Mouse (Mus musculus): Measurements from ENCODE around the gene Srd5a1. TPM values are rescaled to one million over a fixed set of nuclear protein-coding genes. Genes with fewer than 3 reads are reported as not detected.

Gene Srd5a1
- polyA plus RNA-seq, 1 experiment: 20.9 TPM

GRCm38 (mm10) chr13:69564573-69564972 is 46.7 kb downstream of the Srd5a1 start:
- TF ChIP-seq POLR2A (IDR thresholded peaks at IDR 0.05; ENCODE audit: low read depth, low read length): no peak
- TF ChIP-seq CTCF (IDR thresholded peaks at IDR 0.05; ENCODE audit: extremely low read depth, insufficient read length, insufficient replicate concordance, low read depth, low read length): no peak
- Histone ChIP-seq H3K27me3 (ENCODE audit: control insufficient read depth, insufficient read depth, low read length) (no peaks in the 10 kb centered on the region), H3K4me1 (ENCODE audit: control insufficient read depth, insufficient read depth, insufficient read length, low read length) (peaks cover 21% of the 10 kb centered on the region), H3K4me3 (ENCODE audit: low read depth, low read length) (no peak overlapping the region), H3K36me3 (ENCODE audit: control insufficient read depth, insufficient read depth, low read length) (no peaks in the 10 kb centered on the region), H3K27ac (ENCODE audit: insufficient read depth, low read depth, low read length) (peak overlapping the region; percentile 95)

- 13% methylated on average over 3 of the region's 3 CpGs for WGBS
- H3K27me3 ChIP-seq (ENCODE audit: control insufficient read depth, insufficient read depth, low read length): no peaks in the 10 kb centered on the region
- peaks cover 19% of the 10 kb centered on the region for H3K4me1 ChIP-seq (ENCODE audit: control insufficient read depth, insufficient read depth, insufficient read length, low read length)
- H3K4me3 ChIP-seq (ENCODE audit: low read depth, low read length): no peak overlapping the region
- TF ChIP-seq CTCF (IDR thresholded peaks at IDR 0.05; ENCODE audit: extremely low read depth, insufficient read length, insufficient replicate concordance, low read depth, low read length) (no peak), POLR2A (IDR thresholded peaks at IDR 0.05; ENCODE audit: low read depth, low read length) (no peak)
- peak overlapping the region; percentile 97 for H3K27ac ChIP-seq (ENCODE audit: insufficient read depth, low read depth, low read length)
- no peaks in the 10 kb centered on the region for H3K36me3 ChIP-seq (ENCODE audit: control insufficient read depth, insufficient read depth, low read length)
These were observed 47.3 kb downstream of the Srd5a1 start for GRCm38 (mm10) chr13:69563905-69564304.

GRCm38 (mm10) chr13:69562654-69563574 is 48.3 kb downstream of the Srd5a1 start:
- peaks cover 20% of the 10 kb centered on the region for H3K4me1 ChIP-seq (ENCODE audit: control insufficient read depth, insufficient read depth, insufficient read length, low read length)
- no peak overlapping the region for H3K4me3 ChIP-seq (ENCODE audit: low read depth, low read length)
- 26% methylated on average over 12 of the region's 12 CpGs for WGBS
- H3K27me3 ChIP-seq (ENCODE audit: control insufficient read depth, insufficient read depth, low read length): no peaks in the 10 kb centered on the region
- TF ChIP-seq CTCF (IDR thresholded peaks at IDR 0.05; ENCODE audit: extremely low read depth, insufficient read length, insufficient replicate concordance, low read depth, low read length): no peak
- TF ChIP-seq POLR2A (IDR thresholded peaks at IDR 0.05; ENCODE audit: low read depth, low read length): no peak
- no peaks in the 10 kb centered on the region for H3K36me3 ChIP-seq (ENCODE audit: control insufficient read depth, insufficient read depth, low read length)
- peak overlapping the region; percentile 97 for H3K27ac ChIP-seq (ENCODE audit: insufficient read depth, low read depth, low read length)

- no peak overlapping the region for H3K4me3 ChIP-seq (ENCODE audit: low read depth, low read length)
- WGBS: 89% methylated on average over 9 of the region's 9 CpGs
- H3K27ac ChIP-seq (ENCODE audit: insufficient read depth, low read depth, low read length): no peak overlapping the region
- H3K36me3 ChIP-seq (ENCODE audit: control insufficient read depth, insufficient read depth, low read length): no peaks in the 10 kb centered on the region
- TF ChIP-seq POLR2A (IDR thresholded peaks at IDR 0.05; ENCODE audit: low read depth, low read length): no peak
- TF ChIP-seq CTCF (IDR thresholded peaks at IDR 0.05; ENCODE audit: extremely low read depth, insufficient read length, insufficient replicate concordance, low read depth, low read length): no peak
- H3K4me1 ChIP-seq (ENCODE audit: control insufficient read depth, insufficient read depth, insufficient read length, low read length): peaks cover 20% of the 10 kb centered on the region
- H3K27me3 ChIP-seq (ENCODE audit: control insufficient read depth, insufficient read depth, low read length): no peaks in the 10 kb centered on the region
These were observed 49.2 kb downstream of the Srd5a1 start for GRCm38 (mm10) chr13:69562004-69562403.

GRCm38 (mm10) chr13:69559291-69559961 is 51.8 kb downstream of the Srd5a1 start:
- Histone ChIP-seq H3K4me1 (ENCODE audit: control insufficient read depth, insufficient read depth, insufficient read length, low read length) (peaks cover 18% of the 10 kb centered on the region), H3K4me3 (ENCODE audit: low read depth, low read length) (no peak overlapping the region), H3K27me3 (ENCODE audit: control insufficient read depth, insufficient read depth, low read length) (no peaks in the 10 kb centered on the region), H3K36me3 (ENCODE audit: control insufficient read depth, insufficient read depth, low read length) (no peaks in the 10 kb centered on the region), H3K27ac (ENCODE audit: insufficient read depth, low read depth, low read length) (no peak overlapping the region)
- 41% methylated on average over 13 of the region's 13 CpGs for WGBS
- TF ChIP-seq POLR2A (IDR thresholded peaks at IDR 0.05; ENCODE audit: low read depth, low read length): no peak
- TF ChIP-seq CTCF (IDR thresholded peaks at IDR 0.05; ENCODE audit: extremely low read depth, insufficient read length, insufficient replicate concordance, low read depth, low read length): no peak

GRCm38 (mm10) chr13:69558098-69558660 is 53.1 kb downstream of the Srd5a1 start:
- Histone ChIP-seq H3K27me3 (ENCODE audit: control insufficient read depth, insufficient read depth, low read length) (no peaks in the 10 kb centered on the region), H3K27ac (ENCODE audit: insufficient read depth, low read depth, low read length) (no peak overlapping the region), H3K4me1 (ENCODE audit: control insufficient read depth, insufficient read depth, insufficient read length, low read length) (peaks cover 15% of the 10 kb centered on the region), H3K36me3 (ENCODE audit: control insufficient read depth, insufficient read depth, low read length) (no peaks in the 10 kb centered on the region), H3K4me3 (ENCODE audit: low read depth, low read length) (no peak overlapping the region)
- WGBS: 33% methylated on average over 6 of the region's 6 CpGs
- TF ChIP-seq CTCF (IDR thresholded peaks at IDR 0.05; ENCODE audit: extremely low read depth, insufficient read length, insufficient replicate concordance, low read depth, low read length) (no peak), POLR2A (IDR thresholded peaks at IDR 0.05; ENCODE audit: low read depth, low read length) (no peak)

- Histone ChIP-seq H3K27me3 (ENCODE audit: control insufficient read depth, insufficient read depth, low read length) (no peaks in the 10 kb centered on the region), H3K36me3 (ENCODE audit: control insufficient read depth, insufficient read depth, low read length) (no peaks in the 10 kb centered on the region), H3K4me1 (ENCODE audit: control insufficient read depth, insufficient read depth, insufficient read length, low read length) (peaks cover 5% of the 10 kb centered on the region), H3K27ac (ENCODE audit: insufficient read depth, low read depth, low read length) (no peak overlapping the region), H3K4me3 (ENCODE audit: low read depth, low read length) (no peak overlapping the region)
- TF ChIP-seq POLR2A (IDR thresholded peaks at IDR 0.05; ENCODE audit: low read depth, low read length) (no peak), CTCF (IDR thresholded peaks at IDR 0.05; ENCODE audit: extremely low read depth, insufficient read length, insufficient replicate concordance, low read depth, low read length) (no peak)
These were observed 54.5 kb downstream of the Srd5a1 start for GRCm38 (mm10) chr13:69556728-69557127.

All from small intestine, adult 2 months (tissue).